Mouse (Mus musculus): ENCODE data around the gene Vav1. TPM values are rescaled to one million over a fixed set of nuclear protein-coding genes. Genes with fewer than 3 reads are reported as not detected.

Vav1 gene
- polyA plus RNA-seq, 1 experiment from 2014 or later, result 1.4 TPM

DNA sequence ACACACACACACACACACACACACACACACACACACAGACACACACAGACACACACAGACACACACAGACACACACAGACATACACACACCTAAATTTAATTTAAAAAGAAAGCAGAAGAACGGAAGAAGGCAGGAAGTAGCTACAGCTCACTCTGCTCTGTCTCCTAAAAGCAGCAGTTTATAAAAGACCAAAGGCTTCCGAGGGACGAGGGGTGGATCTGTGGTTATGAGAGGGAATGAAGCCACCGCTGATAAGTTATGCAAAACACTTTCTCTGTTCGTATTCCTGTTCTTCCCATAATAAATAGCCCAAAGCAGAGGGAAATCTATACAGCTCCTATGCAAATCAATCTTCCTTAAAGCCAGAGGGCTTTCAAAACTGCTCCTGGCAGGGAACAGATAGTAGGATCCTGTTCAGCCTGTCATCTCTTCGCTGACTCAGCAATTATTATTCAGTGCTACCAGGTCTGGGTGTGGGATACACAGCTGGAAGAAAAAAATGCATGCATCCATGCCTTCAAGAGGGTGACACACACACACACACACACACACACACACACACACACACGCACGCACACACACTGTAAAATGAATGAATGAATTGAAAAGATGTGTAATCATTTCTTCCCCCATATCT lies 7.9 kb downstream of the Vav1 start:
- ATAC-seq, result peak; percentile 63
- Histone ChIP-seq H3K9ac (ENCODE audit: low read depth, low read length) (no peak overlapping the region), H3K4me1 (ENCODE audit: control insufficient read depth, insufficient read depth, low read depth, low read length) (no peaks in the 10 kb centered on the region), H3K4me2 (ENCODE audit: low read length) (no peak overlapping the region), H3K4me3 (ENCODE audit: low read length) (no peak overlapping the region), H3K27ac (ENCODE audit: low read depth, low read length) (no peak overlapping the region), H3K36me3 (ENCODE audit: control insufficient read depth, insufficient read depth, low read length) (no peaks in the 10 kb centered on the region), H3K9me3 (ENCODE audit: control insufficient read depth, low read length) (no peaks in the 10 kb centered on the region), H3K27me3 (replicated peaks; ENCODE audit: control insufficient read depth, insufficient read depth, low read length) (no peaks in the 10 kb centered on the region)
- WGBS, result 65% methylated on average over 8 of the region's 8 CpGs

DNA sequence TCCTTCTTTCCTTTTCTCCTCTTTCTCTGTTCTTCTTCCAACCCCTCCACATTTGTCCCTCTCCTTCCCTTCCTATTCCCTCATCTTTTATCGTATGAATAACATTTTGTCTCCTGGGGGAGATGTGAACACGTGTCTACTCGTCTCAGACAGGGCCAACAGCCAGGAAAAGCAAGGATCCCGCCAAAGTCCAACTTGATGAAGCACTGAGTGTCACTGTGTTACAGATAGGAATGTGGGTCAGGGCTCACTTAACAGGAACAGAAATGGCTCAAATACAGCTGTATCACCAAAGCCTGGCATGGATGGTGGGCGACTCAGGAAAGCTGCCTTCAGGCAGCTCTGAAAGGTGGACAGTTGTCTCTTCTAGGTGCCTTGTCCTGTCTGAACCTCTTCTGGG lies 10.4 kb downstream of the Vav1 start:
- WGBS, result 85% methylated on average over 5 of the region's 5 CpGs

DNA sequence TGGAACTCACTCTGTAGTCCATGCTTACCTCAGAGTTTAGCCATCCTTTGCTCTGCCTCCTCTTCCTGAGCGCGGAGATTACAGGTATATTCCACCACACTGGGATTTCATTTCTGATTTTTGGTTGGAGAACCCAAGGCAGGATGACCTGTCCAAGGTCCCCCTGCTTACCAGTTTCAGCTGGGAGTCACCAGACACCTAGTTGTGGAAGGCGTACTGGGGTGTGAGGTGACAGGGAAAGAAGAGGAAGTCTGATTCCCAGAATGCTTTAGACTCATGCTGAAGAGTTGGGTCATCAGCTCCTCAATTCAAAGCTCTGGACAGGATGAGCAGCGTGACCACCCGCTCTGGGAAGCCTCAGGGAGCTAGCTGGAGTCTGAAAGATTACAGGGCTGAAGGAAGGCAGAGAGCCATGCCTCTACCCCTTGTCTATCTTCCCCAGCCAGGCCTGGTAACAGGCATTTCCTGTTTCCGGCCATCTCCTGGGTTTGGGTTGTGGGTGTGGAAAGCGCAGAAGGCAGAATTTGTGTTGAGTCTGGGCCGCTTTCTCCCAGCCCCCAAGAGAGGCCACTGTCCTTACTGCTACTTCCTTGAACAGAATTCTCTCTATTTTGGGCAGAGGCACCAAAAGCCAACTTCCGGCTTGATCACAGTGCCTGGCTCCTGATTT lies 11.2 kb downstream of the Vav1 start:
- no peaks in the 10 kb centered on the region for H3K4me1 ChIP-seq (ENCODE audit: control insufficient read depth, insufficient read depth, low read depth, low read length)
- no peak overlapping the region for H3K4me3 ChIP-seq (ENCODE audit: low read length)
- no peak for ATAC-seq
- no peak overlapping the region for H3K4me2 ChIP-seq (ENCODE audit: low read length)
- no peaks in the 10 kb centered on the region for H3K27me3 ChIP-seq (replicated peaks; ENCODE audit: control insufficient read depth, insufficient read depth, low read length)
- H3K36me3 ChIP-seq (ENCODE audit: control insufficient read depth, insufficient read depth, low read length), result no peaks in the 10 kb centered on the region
- H3K9me3 ChIP-seq (ENCODE audit: control insufficient read depth, low read length), result no peaks in the 10 kb centered on the region
- no peak overlapping the region for H3K9ac ChIP-seq (ENCODE audit: low read depth, low read length)
- 91% methylated on average over 9 of the region's 9 CpGs for WGBS
- no peak overlapping the region for H3K27ac ChIP-seq (ENCODE audit: low read depth, low read length)

More for the DNA sequence above, 10.4 kb downstream of the Vav1 start:
- Histone ChIP-seq H3K4me3 (ENCODE audit: low read length) (no peak overlapping the region), H3K9ac (ENCODE audit: low read depth, low read length) (no peak overlapping the region), H3K4me2 (ENCODE audit: low read length) (no peak overlapping the region), H3K4me1 (ENCODE audit: control insufficient read depth, insufficient read depth, low read depth, low read length) (no peaks in the 10 kb centered on the region), H3K27me3 (replicated peaks; ENCODE audit: control insufficient read depth, insufficient read depth, low read length) (no peaks in the 10 kb centered on the region), H3K9me3 (ENCODE audit: control insufficient read depth, low read length) (no peaks in the 10 kb centered on the region), H3K36me3 (ENCODE audit: control insufficient read depth, insufficient read depth, low read length) (no peaks in the 10 kb centered on the region), H3K27ac (ENCODE audit: low read depth, low read length) (no peak overlapping the region)
- no peak for ATAC-seq

DNA sequence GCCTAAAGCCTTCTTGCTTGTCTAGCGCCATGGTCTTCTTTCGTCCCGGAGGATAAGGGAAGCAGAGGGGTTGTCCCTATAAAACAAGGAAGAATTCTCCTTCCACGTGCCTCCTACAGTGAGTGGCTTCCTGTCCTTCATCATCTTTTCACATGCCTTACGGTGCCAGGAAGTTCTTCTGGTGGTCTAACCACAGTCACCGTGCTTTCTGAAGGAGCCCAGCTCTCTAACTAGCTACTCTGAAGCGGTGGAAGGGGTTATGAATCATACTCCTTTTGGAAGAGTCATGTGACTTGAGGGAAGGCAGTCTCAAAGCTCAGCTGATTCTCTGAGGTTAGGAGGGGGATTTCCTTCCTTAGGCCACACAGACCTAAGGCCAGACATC lies 11.8 kb downstream of the Vav1 start:
- H3K9me3 ChIP-seq (ENCODE audit: control insufficient read depth, low read length), result no peaks in the 10 kb centered on the region
- H3K4me3 ChIP-seq (ENCODE audit: low read length), result no peak overlapping the region
- no peak for ATAC-seq
- H3K4me2 ChIP-seq (ENCODE audit: low read length), result no peak overlapping the region
- H3K36me3 ChIP-seq (ENCODE audit: control insufficient read depth, insufficient read depth, low read length), result no peaks in the 10 kb centered on the region
- no peaks in the 10 kb centered on the region for H3K27me3 ChIP-seq (replicated peaks; ENCODE audit: control insufficient read depth, insufficient read depth, low read length)
- no peak overlapping the region for H3K27ac ChIP-seq (ENCODE audit: low read depth, low read length)
- 83% methylated on average over 7 of the region's 7 CpGs for WGBS
- no peaks in the 10 kb centered on the region for H3K4me1 ChIP-seq (ENCODE audit: control insufficient read depth, insufficient read depth, low read depth, low read length)
- H3K9ac ChIP-seq (ENCODE audit: low read depth, low read length), result no peak overlapping the region

DNA sequence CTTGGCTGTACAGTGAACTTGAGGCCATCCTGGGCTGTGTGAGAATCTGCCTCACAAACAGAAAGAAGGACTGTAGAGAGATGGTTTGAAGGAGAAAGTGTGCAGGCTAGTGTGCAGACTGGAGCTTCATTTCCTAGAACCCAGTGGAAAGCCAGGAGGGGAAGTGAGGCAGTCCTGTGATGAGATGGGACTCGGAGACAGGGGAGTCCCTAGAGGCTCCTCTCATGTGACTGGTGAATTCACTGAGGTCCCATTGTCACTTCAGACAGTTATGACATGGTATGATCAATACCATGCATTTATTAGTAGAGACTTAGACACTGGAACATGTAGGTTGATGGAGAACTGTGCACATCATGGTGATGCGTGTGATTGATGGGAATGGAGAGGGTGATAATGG lies 13.4 kb downstream of the Vav1 start:
- Histone ChIP-seq H3K9me3 (ENCODE audit: control insufficient read depth, low read length) (no peaks in the 10 kb centered on the region), H3K27ac (ENCODE audit: low read depth, low read length) (no peak overlapping the region), H3K9ac (ENCODE audit: low read depth, low read length) (no peak overlapping the region), H3K36me3 (ENCODE audit: control insufficient read depth, insufficient read depth, low read length) (no peaks in the 10 kb centered on the region), H3K4me2 (ENCODE audit: low read length) (no peak overlapping the region), H3K4me1 (ENCODE audit: control insufficient read depth, insufficient read depth, low read depth, low read length) (no peaks in the 10 kb centered on the region), H3K4me3 (ENCODE audit: low read length) (no peak overlapping the region), H3K27me3 (replicated peaks; ENCODE audit: control insufficient read depth, insufficient read depth, low read length) (no peaks in the 10 kb centered on the region)
- no peak for ATAC-seq
- WGBS, result 90% methylated on average over 2 of the region's 2 CpGs

DNA sequence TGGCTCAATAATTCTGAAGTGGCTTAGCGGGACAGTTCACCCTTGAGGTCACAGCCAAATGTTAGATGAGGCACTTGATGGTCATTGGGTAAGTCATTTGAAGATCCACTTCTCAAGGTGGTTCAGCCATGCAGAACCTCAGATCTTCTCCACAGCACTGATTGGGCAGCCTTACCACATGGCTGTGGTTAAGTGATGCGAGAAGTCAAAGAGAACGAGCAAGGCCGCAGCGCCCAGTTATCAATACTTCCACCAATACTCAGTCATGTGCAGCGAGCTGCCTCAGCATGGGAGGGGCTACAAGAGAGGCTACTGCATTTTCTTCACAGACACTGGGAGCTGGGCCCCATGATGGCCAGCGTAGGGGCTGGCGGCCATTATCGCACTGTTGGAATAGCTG lies 14.1 kb downstream of the Vav1 start:
- no peak for ATAC-seq
- no peak overlapping the region for H3K27ac ChIP-seq (ENCODE audit: low read depth, low read length)
- no peak overlapping the region for H3K9ac ChIP-seq (ENCODE audit: low read depth, low read length)
- no peak overlapping the region for H3K4me3 ChIP-seq (ENCODE audit: low read length)
- no peaks in the 10 kb centered on the region for H3K36me3 ChIP-seq (ENCODE audit: control insufficient read depth, insufficient read depth, low read length)
- no peaks in the 10 kb centered on the region for H3K27me3 ChIP-seq (replicated peaks; ENCODE audit: control insufficient read depth, insufficient read depth, low read length)
- no peaks in the 10 kb centered on the region for H3K4me1 ChIP-seq (ENCODE audit: control insufficient read depth, insufficient read depth, low read depth, low read length)
- H3K4me2 ChIP-seq (ENCODE audit: low read length), result no peak overlapping the region
- 92% methylated on average over 9 of the region's 9 CpGs for WGBS
- no peaks in the 10 kb centered on the region for H3K9me3 ChIP-seq (ENCODE audit: control insufficient read depth, low read length)

DNA sequence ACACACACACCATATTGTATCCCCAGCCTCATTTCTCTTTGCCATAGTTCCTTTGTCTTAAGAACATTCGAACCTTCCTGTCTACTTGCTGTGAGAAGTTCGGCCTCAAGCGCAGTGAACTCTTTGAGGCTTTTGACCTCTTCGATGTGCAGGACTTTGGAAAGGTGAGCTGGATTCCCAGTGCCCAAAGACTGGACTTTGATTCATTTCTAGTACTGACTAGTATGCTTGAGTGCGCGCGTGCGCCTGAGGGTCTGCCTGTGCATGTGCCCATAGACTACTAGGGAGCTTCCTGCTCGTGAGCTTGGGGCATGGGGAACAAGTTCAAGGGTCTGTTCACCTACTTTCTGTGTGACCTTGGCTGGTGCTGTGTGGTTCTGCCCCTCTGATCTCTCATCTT lies 17.0 kb downstream of the Vav1 start:
- Histone ChIP-seq H3K36me3 (ENCODE audit: control insufficient read depth, insufficient read depth, low read length) (no peaks in the 10 kb centered on the region), H3K27me3 (replicated peaks; ENCODE audit: control insufficient read depth, insufficient read depth, low read length) (no peaks in the 10 kb centered on the region), H3K9me3 (ENCODE audit: control insufficient read depth, low read length) (no peaks in the 10 kb centered on the region), H3K27ac (ENCODE audit: low read depth, low read length) (no peak overlapping the region), H3K4me3 (ENCODE audit: low read length) (no peak overlapping the region), H3K4me2 (ENCODE audit: low read length) (no peak overlapping the region), H3K4me1 (ENCODE audit: control insufficient read depth, insufficient read depth, low read depth, low read length) (no peaks in the 10 kb centered on the region), H3K9ac (ENCODE audit: low read depth, low read length) (no peak overlapping the region)
- no peak for ATAC-seq
- 92% methylated on average over 9 of the region's 9 CpGs for WGBS

DNA sequence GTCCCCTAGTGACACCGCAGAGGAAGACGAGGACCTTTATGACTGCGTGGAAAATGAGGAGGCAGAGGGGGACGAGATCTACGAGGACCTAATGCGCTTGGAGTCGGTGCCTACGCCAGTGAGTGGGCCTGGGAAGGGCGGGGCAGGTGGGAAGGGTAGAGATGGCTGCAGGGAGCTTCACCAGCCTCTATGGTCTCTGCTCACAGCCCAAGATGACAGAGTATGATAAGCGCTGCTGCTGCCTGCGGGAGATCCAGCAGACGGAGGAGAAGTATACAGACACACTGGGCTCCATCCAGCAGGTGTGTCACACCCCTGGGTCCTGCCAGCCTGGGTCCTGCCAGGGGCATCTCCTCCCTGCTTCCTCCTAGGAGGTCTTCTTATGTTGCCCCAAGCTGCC lies 18.1 kb downstream of the Vav1 start:
- WGBS, result 87% methylated on average over 12 of the region's 12 CpGs
- ATAC-seq, result no peak
- Histone ChIP-seq H3K4me3 (ENCODE audit: low read length) (no peak overlapping the region), H3K27me3 (replicated peaks; ENCODE audit: control insufficient read depth, insufficient read depth, low read length) (no peaks in the 10 kb centered on the region), H3K36me3 (ENCODE audit: control insufficient read depth, insufficient read depth, low read length) (no peaks in the 10 kb centered on the region), H3K9ac (ENCODE audit: low read depth, low read length) (no peak overlapping the region), H3K9me3 (ENCODE audit: control insufficient read depth, low read length) (no peaks in the 10 kb centered on the region), H3K4me2 (ENCODE audit: low read length) (no peak overlapping the region), H3K27ac (ENCODE audit: low read depth, low read length) (no peak overlapping the region), H3K4me1 (ENCODE audit: control insufficient read depth, insufficient read depth, low read depth, low read length) (no peaks in the 10 kb centered on the region)

DNA sequence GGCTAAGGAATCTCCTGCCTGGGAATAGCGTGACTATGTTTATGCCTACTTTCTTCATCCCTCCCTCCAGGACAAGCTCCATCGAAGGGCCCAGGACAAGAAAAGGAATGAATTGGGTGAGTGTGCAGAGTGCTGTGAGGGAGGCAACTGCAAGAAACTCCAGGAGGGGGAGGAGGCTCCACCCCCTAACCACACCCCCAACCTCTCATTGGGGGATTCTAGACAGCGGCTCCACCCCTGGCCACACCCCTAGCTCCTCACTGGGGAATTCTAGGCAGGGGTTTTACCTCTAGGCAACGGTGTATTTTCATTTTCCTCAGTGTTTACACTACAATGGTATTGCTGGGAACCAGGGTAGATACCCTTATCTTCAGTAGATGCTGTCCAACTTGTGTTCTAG lies 26.7 kb downstream of the Vav1 start:
- Histone ChIP-seq H3K27me3 (replicated peaks; ENCODE audit: control insufficient read depth, insufficient read depth, low read length) (no peaks in the 10 kb centered on the region), H3K9ac (ENCODE audit: low read depth, low read length) (no peak overlapping the region), H3K4me3 (ENCODE audit: low read length) (no peak overlapping the region), H3K4me2 (ENCODE audit: low read length) (no peak overlapping the region), H3K4me1 (ENCODE audit: control insufficient read depth, insufficient read depth, low read depth, low read length) (no peaks in the 10 kb centered on the region), H3K9me3 (ENCODE audit: control insufficient read depth, low read length) (no peaks in the 10 kb centered on the region), H3K27ac (ENCODE audit: low read depth, low read length) (no peak overlapping the region), H3K36me3 (ENCODE audit: control insufficient read depth, insufficient read depth, low read length) (no peaks in the 10 kb centered on the region)
- 74% methylated on average over 4 of the region's 4 CpGs for WGBS
- no peak for ATAC-seq

Measured in hindbrain, embryonic 16.5 days (tissue).